Mouse (Mus musculus) neural tube, embryonic 15.5 days (tissue): ENCODE results near the gene Col7a1. TPM values are rescaled to one million over a fixed set of nuclear protein-coding genes. Genes with fewer than 3 reads are reported as not detected.

ENCODE experiments used
- ATAC-seq: fragments of 200-750 bp; cut with Nextera tagmentation; 2 replicates; pipeline ENCODE4 v1.8.0; 2017; ENCODE audit warnings: mild to moderate bottlenecking, moderate TSS enrichment, moderate library complexity; ENCODE audit not compliant: low FRiP score
- H3K27ac ChIP-seq: fragments of 300-500 bp; sonication (generic); replicated peaks from 2 replicates; pipeline ENCODE4 v1.5.1; 2015; ENCODE audit warnings: mild to moderate bottlenecking, inconsistent platforms
- H3K27me3 ChIP-seq: fragments of 300-500 bp; sonication (generic); replicated peaks from 2 replicates; pipeline ENCODE4 v1.6.1; 2015; ENCODE audit warnings: inconsistent platforms
- H3K36me3 ChIP-seq: fragments of 300-500 bp; sonication (generic); 2 replicates; pipeline ENCODE4 v1.6.1; 2015; ENCODE audit warnings: inconsistent platforms
- H3K4me1 ChIP-seq: fragments of 300-500 bp; sonication (generic); 2 replicates; pipeline ENCODE4 v1.6.1; 2015; ENCODE audit warnings: inconsistent platforms
- H3K4me2 ChIP-seq: fragments of 300-500 bp; sonication (generic); 2 replicates; pipeline ENCODE4 v1.6.1; 2015; ENCODE audit warnings: inconsistent platforms, mild to moderate bottlenecking, moderate library complexity
- H3K4me3 ChIP-seq: fragments of 300-500 bp; sonication (generic); replicated peaks from 2 replicates; pipeline ENCODE4 v1.5.1; 2015; ENCODE audit warnings: mild to moderate bottlenecking, inconsistent platforms
- H3K9ac ChIP-seq: fragments of 300-500 bp; sonication (generic); replicated peaks from 2 replicates; pipeline ENCODE4 v1.6.1; 2015; ENCODE audit warnings: mild to moderate bottlenecking, inconsistent platforms
- H3K9me3 ChIP-seq: fragments of 300-500 bp; sonication (generic); replicated peaks from 2 replicates; pipeline ENCODE4 v1.6.1; 2016; ENCODE audit warnings: inconsistent platforms
- WGBS: fragments of 180-500 bp; shearing (Covaris S2); methylation state at CpG from one replicate; pipeline ENCODE4 v1.1.7; 2015; ENCODE audit warnings: mixed read lengths; 5-methylcytosine and 5-hydroxymethylcytosine counted together
- microRNA counts: library from miRNA; unstranded; fragments of <30 nt; microRNA quantifications from one replicate; lab custom pipeline; 2016
- microRNA-seq: library from miRNA; unstranded; fragments of <30 nt; microRNA quantifications from one replicate; pipeline ENCODE4, GENCODE M21; 2017
- polyA plus RNA-seq: library from polyadenylated mRNA; unstranded; fragments of >200 nt; fragmentation: Nextera tagmentation; extraction: Ambion mirVana; gene quantifications from 2 replicates; pipeline ENCODE4 v1.2.1, GENCODE M21; 2015

Gene Col7a1
- polyA plus RNA-seq, 1 experiment from 2014 or later = 1.8 TPM

DNA sequence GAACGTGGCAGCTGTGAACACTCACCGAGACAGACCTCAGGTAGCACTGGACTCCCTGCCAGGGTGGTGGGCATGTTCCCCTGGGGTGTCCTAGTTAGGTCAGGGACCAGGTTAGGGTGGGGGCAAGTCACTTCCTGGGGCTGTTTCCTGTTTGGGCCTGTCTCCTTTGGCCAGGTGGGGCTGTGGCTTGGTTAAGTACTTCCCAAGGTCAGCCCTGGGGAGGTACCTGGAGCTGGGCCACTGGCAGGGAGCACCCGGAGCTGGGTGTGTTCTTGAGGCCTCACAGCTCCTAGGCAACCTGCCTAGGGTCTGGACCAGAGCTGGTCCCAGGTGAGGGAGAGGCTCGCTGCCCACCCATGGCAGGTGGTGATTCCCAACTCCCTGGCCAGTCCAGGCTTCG is 75.5 kb downstream of the Col7a1 start:
- Histone ChIP-seq H3K36me3 (peaks cover 23% of the 10 kb centered on the region), H3K9ac (no peak overlapping the region), H3K4me3 (no peak overlapping the region), H3K27me3 (no peaks in the 10 kb centered on the region), H3K9me3 (no peaks in the 10 kb centered on the region), H3K4me1 (no peaks in the 10 kb centered on the region), H3K27ac (no peak overlapping the region), H3K4me2 (no peak overlapping the region)
- WGBS = 82% methylated on average over 5 of the region's 5 CpGs
- no peak for ATAC-seq

DNA sequence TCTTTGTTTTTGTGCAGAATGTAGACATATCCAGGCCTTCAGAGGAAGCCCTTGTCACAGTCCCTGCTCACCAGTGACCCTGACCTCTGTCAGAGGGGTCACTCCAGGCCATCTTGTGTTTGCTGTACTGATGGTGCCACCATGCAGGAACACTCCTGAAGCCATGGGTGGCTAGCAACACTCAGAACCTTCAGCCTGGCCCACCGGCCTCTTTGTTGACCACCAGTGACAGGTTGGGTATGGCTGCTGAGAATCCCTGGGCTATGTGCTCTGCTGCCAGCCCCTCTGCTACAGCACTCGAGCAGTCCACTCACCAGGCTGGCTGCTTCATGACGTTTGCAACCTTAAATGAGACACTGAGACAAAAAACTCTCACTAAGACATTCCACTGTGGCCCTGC is 76.9 kb downstream of the Col7a1 start:
- Histone ChIP-seq H3K4me2 (no peak overlapping the region), H3K9me3 (no peaks in the 10 kb centered on the region), H3K27me3 (no peaks in the 10 kb centered on the region), H3K4me3 (no peak overlapping the region), H3K4me1 (no peaks in the 10 kb centered on the region), H3K9ac (no peak overlapping the region), H3K27ac (no peak overlapping the region), H3K36me3 (peaks cover 17% of the 10 kb centered on the region)
- no peak for ATAC-seq
- 83% methylated on average over 3 of the region's 3 CpGs for WGBS

GRCm38 (mm10) chr9:109031001-109031400 is 77.6 kb downstream of the Col7a1 start:
- H3K4me2 ChIP-seq = no peak overlapping the region
- WGBS = 92% methylated on average over 7 of the region's 7 CpGs
- no peaks in the 10 kb centered on the region for H3K4me1 ChIP-seq
- no peaks in the 10 kb centered on the region for H3K9me3 ChIP-seq
- H3K9ac ChIP-seq = no peak overlapping the region
- peaks cover 10% of the 10 kb centered on the region for H3K36me3 ChIP-seq
- H3K4me3 ChIP-seq = no peak overlapping the region
- no peak for ATAC-seq
- no peak overlapping the region for H3K27ac ChIP-seq
- no peaks in the 10 kb centered on the region for H3K27me3 ChIP-seq

- Histone ChIP-seq H3K4me3 (no peak overlapping the region), H3K9me3 (no peaks in the 10 kb centered on the region), H3K36me3 (peaks cover 10% of the 10 kb centered on the region)
These were observed 78.3 kb downstream of the Col7a1 start for GRCm38 (mm10) chr9:109031686-109032085.

DNA sequence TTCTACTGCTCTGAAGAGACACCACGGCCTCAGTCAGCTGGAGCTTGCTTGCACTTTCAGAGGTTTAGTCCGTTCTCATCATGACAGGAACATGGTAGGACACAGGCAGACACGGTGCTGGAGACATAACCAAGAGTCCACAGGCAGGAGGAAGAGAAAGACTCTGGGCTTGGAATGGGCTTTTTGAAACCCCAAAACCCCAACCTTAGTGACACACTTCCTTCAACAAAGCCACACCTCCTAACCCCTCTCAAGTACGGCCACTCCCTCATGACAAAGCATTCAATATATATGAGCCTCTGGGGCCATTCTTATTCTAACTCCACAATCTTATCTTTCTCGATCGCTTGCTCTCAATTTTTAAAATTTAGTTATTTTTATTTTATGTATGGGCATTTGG is 79.0 kb downstream of the Col7a1 start:
- H3K27me3 ChIP-seq = no peaks in the 10 kb centered on the region
- no peaks in the 10 kb centered on the region for H3K4me1 ChIP-seq
- no peak for ATAC-seq
- WGBS = 77% methylated on average over 6 of the region's 6 CpGs
- no peak overlapping the region for H3K4me2 ChIP-seq
- no peak overlapping the region for H3K4me3 ChIP-seq
- H3K27ac ChIP-seq = no peak overlapping the region
- H3K36me3 ChIP-seq = peaks cover 10% of the 10 kb centered on the region
- no peak overlapping the region for H3K9ac ChIP-seq
- H3K9me3 ChIP-seq = no peaks in the 10 kb centered on the region

More at GRCm38 (mm10) chr9:109031686-109032085, 78.3 kb downstream of the Col7a1 start:
- ATAC-seq = no peak
- H3K27me3 ChIP-seq = no peaks in the 10 kb centered on the region
- H3K27ac ChIP-seq = no peak overlapping the region
- H3K9ac ChIP-seq = no peak overlapping the region
- no peak overlapping the region for H3K4me2 ChIP-seq
- no peaks in the 10 kb centered on the region for H3K4me1 ChIP-seq
- 84% methylated on average over 8 of the region's 8 CpGs for WGBS

MicroRNAs within 50 kb of the gene (microRNA counts, 519-probe panel; counts per million panel counts)
- not detected for microRNA mmu-miR-711 (lab: Ali Mortazavi, UCI)

Small RNA genes within 50 kb of the gene (microRNA-seq; reads per million reads assigned to microRNA genes)
- gene Mir711 = not detected

Other genes starting within 250 kb of the Col7a1 start
- 187 and 210 TPM in 2 replicates for gene Ip6k2, start 169.8 kb upstream of the Col7a1 start, polyA plus RNA-seq
- 33.3 and 40.0 TPM in 2 replicates for gene Nckipsd, start 145.2 kb upstream of the Col7a1 start, polyA plus RNA-seq
- 8.2 and 10.8 TPM in 2 replicates for gene Celsr3, start 127.3 kb upstream of the Col7a1 start, polyA plus RNA-seq
- gene Slc26a6, start 100.3 kb upstream of the Col7a1 start, polyA plus RNA-seq = 16.8 and 18.6 TPM in 2 replicates
- gene Tmem89, start 39.0 kb upstream of the Col7a1 start, polyA plus RNA-seq = 0.32 TPM in 1 of 2 replicates, not detected in the other
- gene Uqcrc1, start 17.0 kb upstream of the Col7a1 start, polyA plus RNA-seq = 511 and 515 TPM in 2 replicates
- not detected in 2 replicates for gene Ucn2, start 32.4 kb downstream of the Col7a1 start, polyA plus RNA-seq
- gene Pfkfb4, start 38.2 kb downstream of the Col7a1 start, polyA plus RNA-seq = 26.3 and 30.1 TPM in 2 replicates
- 78.4 and 93.0 TPM in 2 replicates for gene Shisa5, start 85.0 kb downstream of the Col7a1 start, polyA plus RNA-seq
- gene Trex1, start 106.1 kb downstream of the Col7a1 start, polyA plus RNA-seq = 13.9 and 15.6 TPM in 2 replicates
- gene Atrip, start 120.5 kb downstream of the Col7a1 start, polyA plus RNA-seq = 32.8 TPM in 2 replicates
- 12.2 and 13.7 TPM in 2 replicates for gene Ccdc51, start 128.9 kb downstream of the Col7a1 start, polyA plus RNA-seq
- gene Tma7, start 129.0 kb downstream of the Col7a1 start, polyA plus RNA-seq = 678 and 752 TPM in 2 replicates
- gene Plxnb1, start 141.8 kb downstream of the Col7a1 start, polyA plus RNA-seq = 11.6 and 13.7 TPM in 2 replicates
- gene Fbxw21, start 208.5 kb downstream of the Col7a1 start, polyA plus RNA-seq = not detected in 2 replicates
- gene Fbxw13, start 242.4 kb downstream of the Col7a1 start, polyA plus RNA-seq = not detected in 2 replicates